In the genomic region with DNA sequence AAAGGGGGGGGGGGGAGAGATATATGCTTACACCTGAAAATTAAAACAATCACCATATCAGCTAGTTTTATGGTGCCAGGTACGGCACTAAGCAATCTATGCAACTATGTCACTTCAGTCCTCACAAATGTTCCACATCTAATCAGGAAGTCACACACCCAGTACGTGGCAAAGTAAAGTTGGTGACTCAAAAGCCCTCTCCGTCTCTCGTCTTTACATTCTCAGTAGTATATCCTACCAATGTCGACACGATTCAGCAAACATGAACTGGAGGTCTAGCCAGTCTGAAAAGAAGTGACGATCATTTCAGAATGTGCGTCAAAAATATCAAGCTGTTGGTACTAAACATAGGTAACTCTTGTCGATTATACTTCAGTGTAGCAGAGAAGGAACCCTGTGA, we compare ENCODE assay signal across 12 mouse cellular contexts. TPM values are rescaled to one million over a fixed set of nuclear protein-coding genes. Genes with fewer than 3 reads are reported as not detected.
DNase-seq lines count a peak whose midpoint lies in the region; ATAC-seq and TF ChIP-seq lines count a peak whose summit lies in the region.
"Had no signal": no experiment of that assay in that cellular context is flagged by ENCODE, and none has a peak within 500 bp of the region (broad histone marks: within the 10 kb centered on the region; RNA-seq: fewer than 3 reads in every experiment).

No protein-coding gene starts in this region.

- H3K9ac ChIP-seq in heart, embryonic 15.5 days = no peak overlapping the region
- no peak overlapping the region for H3K9ac ChIP-seq in midbrain, embryonic 14.5 days (replicated peaks; ENCODE audit: low read length)
- H3K9ac ChIP-seq in midbrain, embryonic 15.5 days = no peak overlapping the region
- no peak overlapping the region; the same call in 1 of the 2 replicates for H3K9ac ChIP-seq in liver, embryonic 13.5 days
- H3K9ac ChIP-seq in stomach, postnatal 0 days (ENCODE audit: low read length) = peak overlapping the region; percentile 28; the same call in 1 of the 2 replicates

- TF ChIP-seq EP300 in stomach, postnatal 0 days (optimal IDR thresholded peaks at IDR 0.05) = no peak

- no peak for DNase-seq in heart, adult 11 months
- DNase-seq in midbrain, embryonic 14.5 days = no peak
- DNase-seq in liver, embryonic 13.5 days = no peak
- peak; percentile 59 for DNase-seq in stomach, postnatal 0 days (ENCODE audit: low spot score)
- DNase-seq in urinary bladder, postnatal 25 days (ENCODE audit: low spot score) = no peak
- DNase-seq in Muller cell, postnatal 12 days (ENCODE audit: inconsistent ontology term) = no peak
- DNase-seq: cerebellum, postnatal 36 days; kidney, adult 9 months; right cerebral cortex, postnatal 14 days had no signal

- no peak for TF ChIP-seq CTCF in stomach, postnatal 0 days (IDR thresholded peaks at IDR 0.05; ENCODE audit: low read depth)

- no peaks in the 10 kb centered on the region for H3K36me3 ChIP-seq in heart, embryonic 15.5 days
- H3K36me3 ChIP-seq in midbrain, embryonic 14.5 days (ENCODE audit: control insufficient read depth, insufficient read depth, low read length) = no peaks in the 10 kb centered on the region
- H3K36me3 ChIP-seq in midbrain, embryonic 15.5 days (replicated peaks) = no peaks in the 10 kb centered on the region
- H3K36me3 ChIP-seq in liver, embryonic 13.5 days = peaks cover 6% of the 10 kb centered on the region
- no peaks in the 10 kb centered on the region for H3K36me3 ChIP-seq in stomach, postnatal 0 days (ENCODE audit: control insufficient read depth, insufficient read depth, low read length)

- peak overlapping the region; percentile 88; the same call in 1 of the 2 replicates for H3K4me2 ChIP-seq in heart, embryonic 15.5 days
- peak overlapping the region; percentile 92; the same call in 1 of the 2 replicates for H3K4me2 ChIP-seq in midbrain, embryonic 14.5 days (ENCODE audit: low read length)
- no peak overlapping the region for H3K4me2 ChIP-seq in midbrain, embryonic 15.5 days
- H3K4me2 ChIP-seq in liver, embryonic 13.5 days = peak overlapping the region; percentile 87
- peak overlapping the region; percentile 67 for H3K4me2 ChIP-seq in stomach, postnatal 0 days (replicated peaks; ENCODE audit: low read depth)

- no peak for ATAC-seq in heart, embryonic 15.5 days (replicated peaks; ENCODE audit: insufficient number of reproducible peaks, insufficient read depth, low FRiP score, low read depth)
- no peak for ATAC-seq in midbrain, embryonic 14.5 days (ENCODE audit: low FRiP score, low TSS enrichment)
- no peak for ATAC-seq in midbrain, embryonic 15.5 days (replicated peaks)
- ATAC-seq in liver, embryonic 13.5 days (ENCODE audit: low read depth) = no peak
- peak; percentile 74 for ATAC-seq in stomach, postnatal 0 days (ENCODE audit: low FRiP score, low TSS enrichment)
- ATAC-seq: forebrain, embryonic 16.5 days had no signal

- H3K27me3 ChIP-seq in heart, embryonic 15.5 days = no peaks in the 10 kb centered on the region
- H3K27me3 ChIP-seq in midbrain, embryonic 14.5 days (ENCODE audit: control insufficient read depth, insufficient read depth, low read length) = no peaks in the 10 kb centered on the region
- H3K27me3 ChIP-seq in midbrain, embryonic 15.5 days (replicated peaks) = no peaks in the 10 kb centered on the region
- no peaks in the 10 kb centered on the region for H3K27me3 ChIP-seq in liver, embryonic 13.5 days
- no peaks in the 10 kb centered on the region for H3K27me3 ChIP-seq in stomach, postnatal 0 days (ENCODE audit: control insufficient read depth, insufficient read depth, low read length)

- no peak overlapping the region for H3K4me3 ChIP-seq in heart, embryonic 15.5 days
- no peak overlapping the region for H3K4me3 ChIP-seq in midbrain, embryonic 14.5 days (replicated peaks; ENCODE audit: low read depth, low read length)
- H3K4me3 ChIP-seq in midbrain, embryonic 15.5 days = no peak overlapping the region
- H3K4me3 ChIP-seq in liver, embryonic 13.5 days (replicated peaks) = peak overlapping the region; percentile 84
- peak overlapping the region; percentile 14; the same call in 1 of the 2 replicates for H3K4me3 ChIP-seq in stomach, postnatal 0 days (ENCODE audit: low read depth, low read length)

- no peak overlapping the region for H3K27ac ChIP-seq in heart, embryonic 15.5 days
- no peak overlapping the region for H3K27ac ChIP-seq in midbrain, embryonic 14.5 days (replicated peaks; ENCODE audit: low read depth, low read length)
- H3K27ac ChIP-seq in midbrain, embryonic 15.5 days = no peak overlapping the region
- no peak overlapping the region for H3K27ac ChIP-seq in liver, embryonic 13.5 days
- H3K27ac ChIP-seq in stomach, postnatal 0 days (replicated peaks) = peak overlapping the region; percentile 88

- H3K9me3 ChIP-seq in heart, embryonic 15.5 days (replicated peaks) = no peaks in the 10 kb centered on the region
- no peaks in the 10 kb centered on the region for H3K9me3 ChIP-seq in midbrain, embryonic 14.5 days (ENCODE audit: control insufficient read depth, low read length)
- no peaks in the 10 kb centered on the region for H3K9me3 ChIP-seq in midbrain, embryonic 15.5 days
- H3K9me3 ChIP-seq in liver, embryonic 13.5 days (replicated peaks) = no peaks in the 10 kb centered on the region
- no peaks in the 10 kb centered on the region for H3K9me3 ChIP-seq in stomach, postnatal 0 days (ENCODE audit: control insufficient read depth, low read length)

- H3K4me1 ChIP-seq in heart, embryonic 15.5 days (replicated peaks) = peaks cover 24% of the 10 kb centered on the region
- H3K4me1 ChIP-seq in midbrain, embryonic 14.5 days (ENCODE audit: control insufficient read depth, insufficient read depth, low read length) = peaks cover 25% of the 10 kb centered on the region
- H3K4me1 ChIP-seq in midbrain, embryonic 15.5 days = peaks cover 26% of the 10 kb centered on the region
- H3K4me1 ChIP-seq in liver, embryonic 13.5 days (replicated peaks) = peaks cover 52% of the 10 kb centered on the region
- H3K4me1 ChIP-seq in stomach, postnatal 0 days (replicated peaks; ENCODE audit: control insufficient read depth, insufficient read depth) = peaks cover 4% of the 10 kb centered on the region; the same call in 1 of the 2 replicates

- WGBS in heart, embryonic 15.5 days = 67% methylated on average over 9 of the region's 9 CpGs
- 90% methylated on average over 9 of the region's 9 CpGs for WGBS in midbrain, embryonic 14.5 days
- WGBS in midbrain, embryonic 15.5 days = 88% methylated on average over 9 of the region's 9 CpGs
- 49% methylated on average over 9 of the region's 9 CpGs for WGBS in liver, embryonic 13.5 days (ENCODE audit: insufficient replicate concordance)
- WGBS in stomach, postnatal 0 days = 59% methylated on average over 9 of the region's 9 CpGs

RNA-seq across cellular contexts. Expression of a gene that starts 2.0 kb away (rescaled TPM):
- 6.1 and 7.8 TPM in 2 replicates for polyA plus RNA-seq in heart, embryonic 15.5 days (2015; fragmentation: Nextera tagmentation; extraction: Ambion mirVana)
- 5.0 and 7.3 TPM in 2 replicates for polyA plus RNA-seq in midbrain, embryonic 14.5 days (2014; fragmentation: Nextera tagmentation; extraction: Ambion mirVana)
- polyA plus RNA-seq in midbrain, embryonic 15.5 days (2015; fragmentation: Nextera tagmentation; extraction: Ambion mirVana) = 6.1 and 7.3 TPM in 2 replicates
- 3.3 and 4.1 TPM in 2 replicates for polyA plus RNA-seq in liver, embryonic 13.5 days (2015; fragmentation: Nextera tagmentation; extraction: Ambion mirVana)
- polyA plus RNA-seq in stomach, postnatal 0 days (2015; fragmentation: Nextera tagmentation; extraction: Ambion mirVana) = 5.2 and 5.7 TPM in 2 replicates

Comparison
In these comparisons a context has a peak if more than half of its experiments do, and no peak if none do; other contexts are left out.
1. H3K4me3 ChIP-seq: peak in liver, embryonic 13.5 days (single experiment) and stomach, postnatal 0 days (single experiment); none in heart, embryonic 15.5 days (single experiment), midbrain, embryonic 14.5 days (single experiment) and midbrain, embryonic 15.5 days (single experiment).